Mouse (Mus musculus) layer of hippocampus, adult 6 months (tissue): Measurements from ENCODE around the gene Mcm9. TPM values are rescaled to one million over a fixed set of nuclear protein-coding genes. Genes with fewer than 3 reads are reported as not detected.

Source experiments
- long read RNA-seq, 2 experiments: library from polyadenylated mRNA; unstranded; transcript quantifications; one replicate each; pipeline ENCODE4 v2.0.0; 2019 to 2020
- polyA plus RNA-seq: library from polyadenylated mRNA; unstranded; fragments of <200 nt; fragmentation: Nextera tagmentation; gene quantifications from 2 replicates; pipeline ENCODE4 v1.2.3, GENCODE M21; 2021

The Mcm9 gene
- 3.7 and 4.1 TPM in 2 replicates for polyA plus RNA-seq
- long read RNA-seq, experiment 1, partial matches to known transcripts, result 0 of 3 reads
- long read RNA-seq, experiment 1, other reads (novel, unspliced or antisense), result 3 of 3 reads
- long read RNA-seq, experiment 2, partial matches to known transcripts, result 4 of 10 reads
- long read RNA-seq, experiment 2, other reads (novel, unspliced or antisense), result 6 of 10 reads

DNA sequence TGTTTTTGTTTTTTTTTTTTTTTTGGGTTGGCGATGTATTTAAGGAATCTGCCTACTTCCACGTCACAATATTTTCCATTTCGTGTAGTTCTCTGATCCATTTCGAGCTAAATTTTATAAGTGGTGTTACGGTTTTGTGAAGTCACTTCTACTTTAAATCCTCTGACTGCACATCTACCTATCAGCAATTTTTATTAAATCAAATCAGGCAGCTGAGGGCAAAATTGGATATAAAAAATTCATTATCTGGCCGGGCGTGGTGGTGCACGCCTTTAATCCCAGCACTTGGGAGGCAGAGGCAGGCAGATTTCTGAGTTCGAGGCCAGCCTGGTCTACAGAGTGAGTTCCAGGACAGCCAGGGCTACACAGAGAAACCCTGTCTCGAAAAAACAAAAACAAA, at the start of gene Mcm9:
TSS of gene Mcm9 (minus strand) at position 101 of the 400 bp plus-strand sequence.

DNA sequence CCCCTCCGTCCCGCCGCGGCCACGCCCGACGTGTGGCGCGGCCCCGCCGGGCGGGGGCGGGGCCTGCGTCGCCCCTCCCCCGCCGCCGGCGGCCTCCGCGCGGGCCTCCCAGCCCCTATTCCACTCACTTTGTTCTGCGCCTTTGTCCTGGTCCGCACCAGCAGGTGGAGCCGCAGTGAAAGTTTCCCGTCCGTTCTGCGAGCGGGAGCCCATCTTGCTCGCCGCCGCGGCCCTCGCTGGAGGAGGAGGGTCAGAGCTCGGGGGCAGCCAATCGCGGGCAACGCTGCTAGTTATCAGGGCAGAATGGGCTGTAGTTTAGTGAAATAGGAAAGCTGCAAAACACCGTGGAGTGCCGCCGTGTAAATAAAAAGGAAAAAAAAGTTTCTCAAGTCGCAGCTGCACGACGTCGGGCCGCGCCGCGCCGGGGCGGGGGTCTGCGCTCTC, 33.5 kb downstream of the Mcm9 start, which contains the start of gene Asf1a:
TSS of gene Asf1a (plus strand) at position 81 of the 444 bp plus-strand sequence.

Other genes starting within 250 kb of the Mcm9 start
- gene Asf1a, start 33.7 kb downstream of the Mcm9 start, polyA plus RNA-seq, result 23.3 and 24.6 TPM in 2 replicates
- gene Fam184a, start 120.7 kb upstream of the Mcm9 start, polyA plus RNA-seq, result 5.0 and 6.2 TPM in 2 replicates